Mouse (Mus musculus) CD4-positive helper T cell, adult 2 months (primary cell): ENCODE measurements around the gene Rexo5.

Experiments
- DNase-seq: peaks from one replicate; pipeline ENCODE4 v3.0.0-alpha.2; 2012; ENCODE audit warnings: low read depth, missing footprints, low spot score

Gene Rexo5

DNA sequence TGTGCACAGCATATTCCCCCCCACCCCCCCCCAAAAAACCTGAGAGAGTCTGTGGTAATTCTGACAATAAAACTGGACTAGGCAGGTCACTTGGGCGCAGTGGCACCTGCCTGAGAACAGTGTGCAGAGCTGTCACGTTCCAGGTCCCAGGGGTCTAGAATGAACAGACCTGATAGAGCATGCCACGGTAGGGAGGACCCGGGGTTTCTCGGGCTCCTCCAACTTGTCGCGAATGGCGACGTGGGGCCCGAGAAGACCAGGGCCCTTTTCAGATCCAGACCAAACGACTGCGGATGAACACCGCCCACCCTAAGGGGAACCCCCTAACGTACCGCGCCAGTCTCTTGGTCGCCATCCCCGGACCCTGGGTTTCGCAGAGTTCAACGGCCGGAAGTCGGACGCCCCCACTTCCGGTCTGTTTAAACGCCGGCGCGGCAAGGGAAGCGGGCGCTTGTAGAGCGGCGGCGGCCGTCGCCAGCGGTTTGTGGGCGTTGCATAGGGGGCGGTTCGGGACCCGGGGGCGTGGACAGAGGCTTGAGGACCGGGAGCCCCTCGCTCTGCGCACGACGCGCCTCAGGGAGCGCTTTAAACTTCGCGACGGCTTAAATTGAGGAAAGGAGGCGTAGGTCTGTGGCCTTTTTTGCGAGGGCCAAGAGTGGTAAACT lies at the start of gene Rexo5, which contains the start of gene Eri2:
Gene Rexo5, plus strand, starts transcription at position 421 of the 665 bp plus-strand sequence.
Gene Eri2, minus strand, starts transcription at position 473 of the 665 bp plus-strand sequence.
- DNase-seq, result peak; percentile 89

DNA sequence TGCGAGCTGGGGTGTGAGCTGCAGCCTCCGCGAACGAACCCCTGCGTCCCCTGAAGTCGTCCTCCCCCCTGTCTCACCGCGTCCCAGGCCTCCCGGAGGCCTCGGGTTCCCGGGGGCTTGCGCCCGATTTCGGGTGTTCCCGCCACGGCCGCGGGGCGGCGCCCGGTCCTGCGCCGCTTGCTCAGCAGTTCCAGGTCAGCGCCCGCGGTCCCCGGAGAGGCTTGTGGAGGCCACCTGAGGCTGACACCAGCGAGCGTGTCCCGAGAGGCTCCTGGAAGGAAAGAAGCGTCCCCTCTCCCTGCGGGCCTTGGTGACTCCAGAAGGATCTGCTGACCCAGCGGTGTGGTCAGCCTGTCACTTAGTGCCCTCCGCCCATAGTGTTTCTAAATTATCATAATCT lies 49.5 kb upstream of the Rexo5 start:
- DNase-seq, result peak; percentile 23

DNA sequence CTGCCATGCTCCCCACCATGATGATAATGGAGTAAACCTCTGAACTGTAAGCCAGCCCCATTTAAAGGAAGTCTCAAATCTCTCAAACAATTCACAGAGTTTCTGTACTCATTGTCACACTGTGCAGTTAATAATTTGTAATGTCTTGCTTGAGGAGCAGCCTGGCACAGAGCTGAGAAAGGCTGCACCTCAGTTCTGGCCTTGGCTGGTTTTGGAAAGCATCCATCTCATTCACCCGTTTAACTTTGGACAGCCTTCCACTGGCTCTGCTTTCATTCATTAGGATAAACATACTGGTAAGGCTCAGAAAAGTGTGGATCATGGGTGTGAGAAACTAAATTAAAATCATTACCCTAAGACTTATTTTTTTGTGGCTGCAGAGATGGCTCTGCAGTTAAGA lies 47.9 kb upstream of the Rexo5 start:
- no peak for DNase-seq

DNA sequence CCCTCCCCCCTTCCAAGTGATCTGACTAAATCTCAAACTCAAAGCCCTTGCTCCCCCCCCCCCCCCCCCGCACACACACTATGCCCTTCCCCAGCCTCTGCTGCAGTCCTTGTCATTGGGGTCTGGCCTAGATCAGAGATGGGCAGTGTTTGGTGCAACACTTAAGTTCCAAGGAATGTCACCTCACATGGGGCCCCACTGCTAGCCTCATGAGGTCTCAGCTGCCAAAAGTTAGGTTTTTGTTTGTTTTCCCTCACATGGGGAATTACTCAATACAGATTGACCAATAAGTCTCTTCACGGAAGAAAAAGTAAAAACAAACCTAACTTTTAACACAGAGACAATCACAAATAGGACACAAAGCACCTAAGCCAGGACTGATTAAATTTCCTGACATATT lies 45.0 kb upstream of the Rexo5 start:
- DNase-seq, result no peak

DNA sequence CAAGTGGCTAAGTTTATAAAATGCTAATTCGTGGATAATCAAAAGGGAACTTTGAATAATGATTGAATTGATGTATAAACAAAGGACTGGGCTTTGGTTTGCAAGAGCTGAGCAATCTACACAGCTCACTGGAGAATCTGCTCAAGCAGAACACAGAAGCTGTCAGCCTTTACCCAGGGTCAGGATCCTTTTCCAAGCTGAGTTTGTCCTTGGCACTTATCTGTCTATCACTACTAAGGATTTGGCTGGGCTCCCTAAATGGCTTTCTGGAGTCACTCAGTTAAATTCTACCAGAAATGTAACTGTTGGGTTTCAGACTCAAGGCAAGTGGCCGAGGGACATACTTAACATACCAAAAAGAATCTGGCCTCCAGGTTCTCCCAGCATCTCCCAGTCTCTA lies 43.9 kb upstream of the Rexo5 start:
- no peak for DNase-seq

DNA sequence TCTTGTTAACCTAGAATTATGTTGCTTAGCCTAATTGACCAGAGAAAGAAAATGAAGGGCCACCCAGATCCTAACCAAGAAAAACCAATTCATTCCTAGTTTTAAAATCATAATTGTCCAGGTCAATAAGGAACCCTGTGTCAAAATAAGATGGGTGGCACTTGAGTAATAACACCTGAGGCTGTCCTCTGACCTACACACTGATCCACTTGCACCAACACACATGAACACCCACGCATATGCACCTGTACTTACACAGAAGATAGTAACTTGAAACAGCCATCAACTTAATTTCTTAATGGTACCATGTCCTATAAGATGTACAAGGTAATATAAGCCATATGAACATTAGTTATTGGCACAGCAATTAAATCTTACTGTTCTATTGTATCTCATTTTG lies 40.1 kb upstream of the Rexo5 start:
- DNase-seq, result no peak

DNA sequence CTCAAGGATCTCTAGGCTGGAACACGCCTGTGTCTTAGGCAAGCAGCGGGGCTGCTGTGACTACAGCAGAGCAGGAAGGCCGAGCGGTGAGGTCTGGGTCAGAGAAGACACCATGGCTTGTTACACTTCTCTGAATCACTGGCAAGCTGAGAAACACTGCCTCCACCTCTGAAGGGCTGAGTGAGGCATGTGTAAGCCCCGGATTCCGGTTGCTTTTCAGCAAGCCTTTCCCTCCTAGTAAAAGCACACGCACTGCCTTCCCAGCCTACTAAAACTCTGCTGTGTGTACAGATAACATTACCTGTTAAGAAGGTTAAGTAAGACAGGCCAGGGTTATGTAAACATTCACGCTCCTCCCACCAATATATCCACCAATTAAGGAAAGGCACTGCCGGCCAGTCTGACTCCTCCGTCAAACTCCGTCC lies 33.3 kb upstream of the Rexo5 start, which contains the start of gene Acsm3:
Gene Acsm3, plus strand, starts transcription at position 397 of the 425 bp plus-strand sequence.
- DNase-seq, result no peak

DNA sequence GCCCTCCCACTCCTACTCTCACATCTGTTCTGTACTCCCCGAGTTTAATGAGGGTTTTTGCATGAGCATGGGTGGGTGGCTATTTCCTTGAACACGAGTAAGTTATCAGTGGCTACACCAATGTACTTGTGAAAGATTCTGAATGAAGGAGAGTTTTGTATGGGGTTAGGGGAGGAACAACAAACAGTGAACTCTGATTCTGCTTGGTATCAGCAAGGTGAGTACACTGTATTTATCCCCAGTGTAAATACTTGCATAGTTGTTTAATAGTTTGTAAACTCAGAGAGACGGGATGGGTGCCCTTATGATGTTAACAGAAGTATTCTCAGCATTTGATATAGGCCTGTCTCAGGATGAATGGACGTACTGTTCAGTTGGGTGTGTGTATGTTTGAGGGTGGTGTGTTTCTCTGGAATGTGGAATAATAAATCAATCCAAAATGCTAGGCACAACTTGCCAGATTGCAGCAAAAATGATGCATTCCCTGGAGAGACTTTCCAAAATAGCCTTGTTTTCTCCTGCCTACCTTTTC lies 31.6 kb upstream of the Rexo5 start:
- no peak for DNase-seq

DNA sequence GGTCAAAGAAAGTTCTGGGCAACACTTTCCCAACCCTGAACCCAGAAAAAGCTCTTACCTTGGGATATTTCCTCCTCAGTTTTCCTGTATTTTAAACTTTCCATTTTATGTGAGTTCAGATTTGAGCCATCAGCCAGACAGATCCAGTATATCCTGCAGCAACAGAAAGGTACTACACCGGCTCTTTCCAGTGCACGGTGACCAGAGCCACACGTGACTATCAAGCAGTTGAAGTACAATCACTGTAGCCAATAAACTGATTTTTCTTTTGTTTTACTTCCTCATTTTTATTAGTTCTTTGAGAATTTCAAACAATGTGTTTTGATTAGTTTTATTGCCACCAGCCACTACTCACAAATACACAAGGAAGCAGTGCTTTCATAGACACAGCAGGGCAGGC lies 29.4 kb upstream of the Rexo5 start:
- no peak for DNase-seq

DNA sequence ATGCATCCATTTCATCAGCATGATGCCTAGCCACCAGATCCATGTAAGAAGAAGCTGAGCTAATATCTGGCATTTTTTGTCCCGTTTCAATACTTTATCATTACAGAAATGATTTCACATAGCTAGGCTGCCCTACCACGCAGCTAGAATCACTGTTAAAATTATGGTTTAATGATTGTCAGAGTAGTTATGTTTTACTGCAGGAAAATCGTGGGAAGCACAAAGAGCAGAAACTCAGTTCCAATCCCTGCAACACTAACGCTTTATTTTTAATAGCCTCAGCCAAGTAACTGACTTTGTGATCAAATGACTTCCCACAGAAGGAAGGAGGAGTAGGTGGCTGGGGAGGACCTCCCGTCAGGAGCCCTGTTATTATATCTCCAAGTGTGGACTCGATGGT lies 26.8 kb upstream of the Rexo5 start:
- DNase-seq, result no peak

DNA sequence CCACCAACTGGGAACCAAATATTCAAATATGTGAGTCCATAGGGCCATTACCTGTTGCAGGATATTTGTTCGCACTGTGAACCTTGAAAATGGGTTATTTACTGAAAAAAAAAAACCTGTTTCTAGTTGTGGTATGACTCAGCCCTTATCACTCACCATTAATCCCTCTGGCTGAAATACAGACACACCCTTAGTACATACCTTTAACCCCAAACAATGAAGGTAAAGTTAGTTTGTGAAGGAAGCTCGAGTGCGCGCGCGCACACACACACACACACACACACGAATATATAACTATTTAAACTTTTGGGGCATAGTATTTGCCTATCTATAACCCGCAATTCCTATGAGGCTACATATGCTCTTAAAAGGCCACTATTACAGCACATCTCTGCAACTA lies 23.9 kb upstream of the Rexo5 start:
- DNase-seq, result no peak

DNA sequence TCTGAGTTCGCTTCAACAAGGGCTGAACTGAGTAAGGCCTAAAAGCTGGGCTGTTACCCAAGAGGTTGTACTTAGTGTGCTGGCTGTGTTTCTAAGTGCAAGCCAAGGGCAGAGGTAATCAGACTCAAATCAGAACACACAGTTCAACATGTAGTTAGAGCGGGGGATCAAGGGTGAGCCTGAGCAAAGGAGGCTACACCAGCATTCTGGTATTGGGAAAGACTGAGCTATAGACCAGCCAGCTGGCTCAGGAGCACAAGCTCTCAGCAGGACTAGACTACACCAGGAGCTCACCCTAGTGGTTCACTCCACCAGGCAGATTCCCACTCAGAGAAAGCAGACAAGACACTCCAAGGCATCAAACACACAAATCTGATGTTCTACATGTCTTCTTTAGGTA lies 10.4 kb upstream of the Rexo5 start:
- DNase-seq, result no peak

DNA sequence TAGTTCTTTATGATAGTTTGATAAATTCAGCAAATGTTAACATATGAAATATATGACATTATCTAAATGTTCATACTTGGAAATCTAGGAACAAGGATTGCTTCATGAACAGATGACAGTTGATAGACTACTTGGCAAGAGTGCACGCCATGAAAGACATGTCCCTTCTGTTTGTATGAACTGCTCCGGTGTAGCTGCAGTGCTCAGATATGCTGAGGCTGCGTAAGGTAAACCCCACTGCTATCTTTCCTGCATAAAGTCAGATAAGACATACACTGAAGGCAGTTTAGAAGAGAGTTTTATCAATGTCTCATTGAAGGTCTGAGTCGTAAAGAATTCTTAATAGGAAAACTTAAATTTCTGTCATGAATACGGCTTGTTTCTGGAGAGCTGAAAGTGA lies 8.9 kb upstream of the Rexo5 start:
- no peak for DNase-seq

DNA sequence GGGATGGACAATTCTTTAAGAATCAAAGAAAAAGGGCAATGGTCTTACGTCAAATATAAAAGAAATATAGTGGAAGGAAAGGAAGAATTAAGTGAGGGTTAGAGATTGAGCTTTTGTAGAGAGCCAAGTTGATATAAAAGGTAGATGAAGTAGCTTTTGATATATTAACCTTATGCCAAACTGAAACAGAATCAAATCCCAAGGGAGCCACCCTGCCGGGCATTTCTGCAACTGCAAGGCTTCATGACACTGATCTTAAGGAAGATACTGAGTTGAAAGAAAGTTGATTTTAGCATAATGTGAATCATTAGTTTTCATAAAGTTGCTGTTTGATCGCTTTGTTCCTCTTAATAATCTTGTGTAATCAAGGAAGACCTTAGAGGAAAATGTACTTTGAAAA lies 4.8 kb upstream of the Rexo5 start:
- no peak for DNase-seq

DNA sequence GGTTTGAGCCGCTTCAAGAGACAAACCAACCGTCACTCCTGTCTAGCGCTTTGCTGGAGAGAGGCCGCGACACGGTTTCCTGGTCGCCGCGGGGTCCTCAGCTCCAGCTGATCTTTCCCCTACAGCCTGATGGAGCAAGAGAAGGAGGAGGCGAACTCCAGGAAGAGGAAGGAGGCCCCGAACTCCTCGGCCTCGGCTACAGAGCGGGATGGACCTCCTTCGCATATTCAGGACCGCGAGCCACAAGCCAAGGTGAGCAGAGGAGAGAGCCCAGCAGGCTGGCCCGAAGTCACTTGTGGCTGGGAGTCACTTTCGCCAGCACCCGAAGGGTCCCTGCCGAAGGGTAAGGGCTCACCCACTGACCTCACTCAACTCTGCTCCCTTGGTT lies 439 bp downstream of the Rexo5 start:
- no peak for DNase-seq

DNA sequence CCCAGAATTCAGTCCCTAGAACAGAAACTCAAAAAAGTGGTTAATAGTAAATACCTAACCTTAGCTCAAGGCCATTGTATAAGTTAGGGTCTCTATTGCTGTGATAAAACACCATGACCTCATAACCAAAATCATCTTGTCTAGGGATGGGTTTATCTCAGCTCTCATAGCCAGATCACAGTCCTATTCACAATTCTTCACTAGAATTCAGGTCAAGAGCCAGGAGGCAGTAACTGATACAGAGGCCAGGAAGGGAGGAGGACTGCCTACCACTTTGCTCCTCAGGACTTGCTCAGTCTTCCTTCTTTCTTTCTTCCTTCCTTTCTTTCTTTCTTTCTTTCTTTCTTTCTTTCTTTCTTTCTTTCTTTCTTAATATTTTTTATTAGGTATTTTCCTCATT lies 1.5 kb downstream of the Rexo5 start:
- no peak for DNase-seq

DNA sequence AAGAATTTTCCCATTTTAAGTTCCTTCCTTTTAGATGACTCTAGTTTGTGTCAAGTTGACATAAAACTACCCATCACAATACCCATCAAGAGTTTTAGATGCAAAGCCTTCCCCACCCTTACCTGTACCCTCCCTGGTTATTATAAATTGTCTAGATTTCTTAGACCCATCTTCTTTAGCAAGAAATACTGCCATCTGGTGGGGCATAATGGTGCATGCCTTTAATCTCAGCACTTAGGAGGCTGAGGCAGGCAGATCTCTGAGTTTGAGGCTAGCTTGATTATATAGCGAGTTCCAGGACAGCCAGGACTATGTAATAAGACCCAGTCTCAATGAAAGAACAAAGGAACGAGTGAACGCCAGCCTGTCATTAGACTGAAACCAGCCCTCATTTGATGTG lies 6.7 kb downstream of the Rexo5 start:
- DNase-seq, result peak; percentile 39

DNA sequence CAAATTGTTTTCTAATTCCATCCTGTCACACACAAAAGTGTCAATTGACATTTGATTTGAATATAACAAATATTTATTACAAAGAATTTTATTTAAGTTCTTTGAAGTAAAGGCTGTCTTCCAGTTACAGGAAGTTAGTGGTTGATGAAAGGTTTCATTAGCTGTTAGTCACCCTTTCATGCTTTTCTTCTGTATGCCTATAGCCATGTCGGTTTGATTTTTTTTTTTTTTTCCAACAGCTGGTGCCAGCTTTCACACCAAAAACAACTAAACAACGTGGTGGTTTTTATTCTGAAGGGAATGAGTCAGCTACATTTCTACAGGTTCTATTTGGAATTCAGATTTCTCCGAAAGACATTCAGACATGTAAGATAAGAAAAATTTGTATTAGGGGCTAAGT lies 7.2 kb downstream of the Rexo5 start:
- peak; percentile 42 for DNase-seq

DNA sequence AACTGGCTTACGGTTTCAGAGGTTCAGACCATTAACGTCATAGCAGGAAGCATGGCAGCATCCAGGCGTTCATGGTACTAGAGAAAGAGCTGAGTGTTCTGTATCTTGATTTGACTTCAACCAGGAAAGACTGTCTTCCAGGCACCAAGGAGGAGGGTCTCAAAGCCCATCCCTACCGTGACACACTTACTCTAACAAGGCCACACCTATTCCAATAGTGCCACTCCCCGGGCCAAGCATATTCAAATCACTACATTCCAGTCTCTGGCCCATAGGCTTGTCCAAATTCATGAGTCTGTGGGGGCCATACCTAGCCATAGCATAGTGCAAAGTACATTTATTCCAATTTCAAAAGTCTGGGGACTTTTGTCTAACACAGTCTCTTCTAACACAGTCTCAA lies 13.6 kb downstream of the Rexo5 start:
- DNase-seq, result no peak

DNA sequence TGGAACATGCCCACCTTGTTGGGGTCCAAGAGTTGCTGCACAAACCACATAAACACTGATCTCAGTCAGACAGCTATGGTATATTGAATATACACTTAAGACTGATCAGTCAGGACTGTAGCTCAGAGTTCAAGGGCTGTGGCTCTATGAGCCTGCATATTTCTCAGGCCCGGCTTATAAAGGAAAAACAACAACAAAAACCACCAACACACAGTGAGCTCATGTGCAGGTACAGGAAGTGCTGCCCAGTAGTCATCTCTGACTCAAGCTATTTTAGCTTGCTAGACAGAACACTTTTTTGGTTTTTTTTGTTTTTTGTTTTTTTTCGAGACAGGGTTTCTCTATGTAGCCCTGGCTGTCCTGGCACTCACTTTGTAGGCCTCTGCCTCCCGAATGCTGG lies 14.9 kb downstream of the Rexo5 start:
- no peak for DNase-seq

DNA sequence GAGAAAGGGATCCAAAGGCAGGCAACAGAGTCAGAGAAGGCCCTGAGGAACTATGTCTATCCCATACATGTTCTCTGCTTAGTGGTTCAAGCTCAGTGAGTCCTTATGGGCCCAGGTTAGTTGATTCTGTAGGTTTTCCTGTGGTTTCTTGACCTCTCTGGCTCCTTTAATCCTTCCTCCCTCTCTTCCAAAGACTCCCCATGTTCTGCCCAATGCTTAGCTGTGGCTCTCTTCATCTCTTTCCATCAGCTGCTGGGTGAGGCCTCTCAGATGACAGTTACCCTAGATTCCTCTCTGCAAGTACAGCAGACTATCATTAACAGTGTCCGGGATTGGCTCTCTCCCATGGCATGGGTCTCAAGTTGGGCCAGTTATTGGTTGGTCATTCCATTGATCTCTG lies 41.6 kb downstream of the Rexo5 start:
- DNase-seq, result peak; percentile 25

DNA sequence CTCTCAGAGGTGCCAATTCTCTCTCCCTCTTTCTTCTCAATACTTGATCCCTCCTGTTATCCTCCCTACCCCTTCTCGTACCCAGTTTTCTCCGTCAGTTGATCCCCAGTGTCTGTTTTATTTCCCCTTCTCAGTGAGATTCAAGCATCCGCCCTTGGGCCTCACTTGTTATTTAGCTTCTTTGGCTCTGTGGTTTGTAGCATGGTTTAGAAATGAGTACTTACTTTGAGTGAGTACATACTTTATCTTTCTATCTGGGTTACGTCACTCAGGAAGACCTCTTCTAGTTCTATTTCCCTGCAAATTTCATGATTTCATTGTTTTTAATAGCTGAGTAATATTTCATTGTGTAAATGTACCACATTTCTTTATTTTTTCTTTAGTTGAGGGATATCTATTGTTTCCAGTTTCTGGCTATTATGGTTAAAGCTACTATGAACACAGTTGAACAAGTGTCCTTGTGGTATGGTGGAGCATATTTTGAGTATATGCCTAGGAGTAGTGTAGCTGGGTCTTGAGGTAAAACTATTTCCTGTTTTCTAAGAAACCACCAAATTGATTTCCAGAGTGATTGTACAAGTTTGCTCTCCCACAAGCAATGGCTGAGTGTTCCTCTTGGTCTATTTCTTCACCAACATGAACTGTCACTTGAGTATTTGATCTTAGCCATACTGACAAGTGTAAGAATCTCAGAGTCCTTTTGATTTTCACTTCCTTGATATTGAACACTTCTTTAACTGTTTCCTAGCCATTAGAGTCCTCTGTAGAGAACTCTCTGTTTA lies 42.4 kb downstream of the Rexo5 start:
- DNase-seq, result peak; percentile 88
